Mouse (Mus musculus) liver, embryonic 15.5 days (tissue): ENCODE data around the gene Palmd. TPM values are rescaled to one million over a fixed set of nuclear protein-coding genes. Genes with fewer than 3 reads are reported as not detected.

Experiments
- ATAC-seq: fragments of 200-750 bp; cut with Nextera tagmentation; 2 replicates; pipeline ENCODE4 v1.8.0; 2017; ENCODE audit warnings: moderate number of reproducible peaks, mild to moderate bottlenecking, moderate library complexity; ENCODE audit not compliant: insufficient read depth
- H3K27ac ChIP-seq: fragments of 300-500 bp; sonication (generic); replicated peaks from 2 replicates; pipeline ENCODE4 v1.5.1; 2015; ENCODE audit warnings: mild to moderate bottlenecking, inconsistent platforms
- H3K27me3 ChIP-seq: fragments of 300-500 bp; sonication (generic); 2 replicates; pipeline ENCODE4 v1.6.1; 2015; ENCODE audit warnings: mild to moderate bottlenecking, inconsistent platforms
- H3K36me3 ChIP-seq: fragments of 300-500 bp; sonication (generic); replicated peaks from 2 replicates; pipeline ENCODE4 v1.6.1; 2015; ENCODE audit warnings: moderate library complexity, mild to moderate bottlenecking, inconsistent platforms
- H3K4me1 ChIP-seq: fragments of 300-500 bp; sonication (generic); replicated peaks from 2 replicates; pipeline ENCODE4 v1.6.1; 2015; ENCODE audit warnings: inconsistent platforms
- H3K4me2 ChIP-seq: fragments of 300-500 bp; sonication (generic); 2 replicates; pipeline ENCODE4 v1.6.1; 2015; ENCODE audit warnings: moderate library complexity, mild to moderate bottlenecking, inconsistent platforms
- H3K4me3 ChIP-seq: fragments of 300-500 bp; sonication (generic); replicated peaks from 2 replicates; pipeline ENCODE4 v1.5.1; 2015; ENCODE audit warnings: mild to moderate bottlenecking, inconsistent platforms
- H3K9ac ChIP-seq: fragments of 300-500 bp; sonication (generic); 2 replicates; pipeline ENCODE4 v1.6.1; 2015; ENCODE audit warnings: moderate library complexity, mild to moderate bottlenecking, inconsistent platforms
- H3K9me3 ChIP-seq: fragments of 300-500 bp; sonication (generic); replicated peaks from 2 replicates; pipeline ENCODE4 v1.6.1; 2016; ENCODE audit warnings: inconsistent platforms
- WGBS: fragments of 180-500 bp; shearing (Covaris S2); methylation state at CpG from one replicate; pipeline ENCODE4 v1.1.7; 2015; ENCODE audit warnings: mixed read lengths; ENCODE audit not compliant: insufficient replicate concordance; 5-methylcytosine and 5-hydroxymethylcytosine counted together
- polyA plus RNA-seq: library from polyadenylated mRNA; unstranded; fragments of >200 nt; fragmentation: Nextera tagmentation; extraction: Ambion mirVana; gene quantifications from 2 replicates; pipeline ENCODE4 v1.2.1, GENCODE M21; 2015

Palmd gene
- polyA plus RNA-seq, 1 experiment from 2014 or later: 3.5 TPM

GRCm38 (mm10) chr3:116985042-116985455 lies 16.3 kb upstream of the Palmd start:
- Histone ChIP-seq H3K4me3 (no peak overlapping the region), H3K36me3 (no peaks in the 10 kb centered on the region), H3K9ac (no peak overlapping the region), H3K4me2 (no peak overlapping the region), H3K27ac (no peak overlapping the region), H3K27me3 (no peaks in the 10 kb centered on the region), H3K9me3 (no peaks in the 10 kb centered on the region), H3K4me1 (no peaks in the 10 kb centered on the region)
- WGBS: 55% methylated on average over 1 of the region's 1 CpGs
- no peak for ATAC-seq

GRCm38 (mm10) chr3:116981811-116982575 lies 13.2 kb upstream of the Palmd start:
- Histone ChIP-seq H3K9me3 (no peaks in the 10 kb centered on the region), H3K4me3 (no peak overlapping the region), H3K36me3 (no peaks in the 10 kb centered on the region), H3K4me1 (no peaks in the 10 kb centered on the region), H3K4me2 (no peak overlapping the region), H3K27ac (no peak overlapping the region), H3K27me3 (no peaks in the 10 kb centered on the region), H3K9ac (no peak overlapping the region)
- ATAC-seq: no peak
- WGBS: 35% methylated on average over 9 of the region's 9 CpGs

GRCm38 (mm10) chr3:116969786-116970185 lies 999 bp upstream of the Palmd start:
- Histone ChIP-seq H3K36me3 (no peaks in the 10 kb centered on the region), H3K9ac (no peak overlapping the region), H3K4me3 (no peak overlapping the region), H3K4me2 (no peak overlapping the region), H3K27ac (no peak overlapping the region), H3K4me1 (no peaks in the 10 kb centered on the region), H3K9me3 (no peaks in the 10 kb centered on the region), H3K27me3 (no peaks in the 10 kb centered on the region)
- WGBS: 66% methylated on average over 5 of the region's 5 CpGs
- ATAC-seq: no peak

GRCm38 (mm10) chr3:116969003-116969402 lies 216 bp upstream of the Palmd start:
- H3K4me2 ChIP-seq: peak overlapping the region; percentile 49
- WGBS: 26% methylated on average over 4 of the region's 5 CpGs
- H3K4me1 ChIP-seq: no peaks in the 10 kb centered on the region
- H3K27me3 ChIP-seq: no peaks in the 10 kb centered on the region
- H3K27ac ChIP-seq: no peak overlapping the region
- H3K4me3 ChIP-seq: peak overlapping the region; percentile 42; the same call in 1 of the 2 replicates
- no peaks in the 10 kb centered on the region for H3K9me3 ChIP-seq
- no peak for ATAC-seq
- H3K36me3 ChIP-seq: no peaks in the 10 kb centered on the region
- H3K9ac ChIP-seq: no peak overlapping the region

- Histone ChIP-seq H3K9ac (0 out of 2 replicates have a peak within 1 kb of the TSS, but pooled peaks have one; percentile 5), H3K27me3 (no peaks in the 10 kb centered on the region), H3K4me3 (peak within 1 kb of the TSS; percentile 42), H3K27ac (0 out of 2 replicates have a peak within 1 kb of the TSS, but pooled peaks have one; percentile 14), H3K4me2 (peak within 1 kb of the TSS; percentile 49), H3K36me3 (no peaks in the 10 kb centered on the region), H3K4me1 (no peaks in the 10 kb centered on the region), H3K9me3 (no peaks in the 10 kb centered on the region)
- ATAC-seq: no peak
- WGBS: 56% methylated on average over 4 of the region's 4 CpGs
These were observed 820 bp downstream of the Palmd start, which contains the start of gene 4930455H04Rik for GRCm38 (mm10) chr3:116967967-116968366. Gene 4930455H04Rik, plus strand, starts transcription at chr3:116968267.

GRCm38 (mm10) chr3:116967436-116967835 lies 1.4 kb downstream of the Palmd start:
- Histone ChIP-seq H3K4me1 (no peaks in the 10 kb centered on the region), H3K9ac (no peak overlapping the region), H3K27ac (no peak overlapping the region)

GRCm38 (mm10) chr3:116966800-116967199 lies 2.0 kb downstream of the Palmd start:
- ATAC-seq: peak; percentile 68
- Histone ChIP-seq H3K4me3 (no peak overlapping the region; the same call in 1 of the 2 replicates), H3K9me3 (no peaks in the 10 kb centered on the region), H3K36me3 (no peaks in the 10 kb centered on the region), H3K27me3 (no peaks in the 10 kb centered on the region), H3K4me2 (peak overlapping the region; percentile 27), H3K9ac (no peak overlapping the region), H3K4me1 (no peaks in the 10 kb centered on the region), H3K27ac (peak overlapping the region; percentile 29; the same call in 1 of the 2 replicates)
- WGBS: 44% methylated on average over 6 of the region's 6 CpGs

More at GRCm38 (mm10) chr3:116967436-116967835, 1.4 kb downstream of the Palmd start:
- 69% methylated on average over 6 of the region's 6 CpGs for WGBS
- ATAC-seq: no peak
- Histone ChIP-seq H3K9me3 (no peaks in the 10 kb centered on the region), H3K4me3 (0 out of 2 replicates have a peak overlapping the region, but pooled peaks have one; percentile 7), H3K4me2 (peak overlapping the region; percentile 27), H3K27me3 (no peaks in the 10 kb centered on the region), H3K36me3 (no peaks in the 10 kb centered on the region)

GRCm38 (mm10) chr3:116966225-116966624 lies 2.6 kb downstream of the Palmd start:
- no peaks in the 10 kb centered on the region for H3K9me3 ChIP-seq
- H3K4me2 ChIP-seq: 0 out of 2 replicates have a peak overlapping the region, but pooled peaks have one; percentile 27
- ATAC-seq: peak; percentile 51; the same call in 1 of the 2 replicates
- H3K27me3 ChIP-seq: no peaks in the 10 kb centered on the region
- H3K27ac ChIP-seq: no peak overlapping the region
- no peak overlapping the region for H3K9ac ChIP-seq
- no peaks in the 10 kb centered on the region for H3K36me3 ChIP-seq
- no peaks in the 10 kb centered on the region for H3K4me1 ChIP-seq
- no peak overlapping the region for H3K4me3 ChIP-seq
- WGBS: 17% methylated on average over 4 of the region's 4 CpGs

- Histone ChIP-seq H3K36me3 (no peaks in the 10 kb centered on the region), H3K4me3 (no peak overlapping the region), H3K9me3 (no peaks in the 10 kb centered on the region), H3K9ac (no peak overlapping the region), H3K4me1 (no peaks in the 10 kb centered on the region), H3K4me2 (no peak overlapping the region), H3K27ac (no peak overlapping the region), H3K27me3 (no peaks in the 10 kb centered on the region)
- 82% methylated on average over 9 of the region's 9 CpGs for WGBS
- no peak for ATAC-seq
These were observed 4.4 kb downstream of the Palmd start for GRCm38 (mm10) chr3:116964426-116964825.

- H3K36me3 ChIP-seq: no peaks in the 10 kb centered on the region
- H3K27ac ChIP-seq: no peak overlapping the region
- H3K9me3 ChIP-seq: no peaks in the 10 kb centered on the region
- H3K4me3 ChIP-seq: no peak overlapping the region
- H3K9ac ChIP-seq: no peak overlapping the region
- no peak overlapping the region for H3K4me2 ChIP-seq
- H3K4me1 ChIP-seq: no peaks in the 10 kb centered on the region
- no peaks in the 10 kb centered on the region for H3K27me3 ChIP-seq
- no peak for ATAC-seq
- 50% methylated on average over 4 of the region's 4 CpGs for WGBS
These were observed 5.6 kb downstream of the Palmd start for GRCm38 (mm10) chr3:116963213-116963612.

GRCm38 (mm10) chr3:116961354-116962142 lies 7.2 kb downstream of the Palmd start:
- 69% methylated on average over 15 of the region's 15 CpGs for WGBS
- Histone ChIP-seq H3K4me1 (no peaks in the 10 kb centered on the region), H3K9ac (no peak overlapping the region), H3K4me3 (no peak overlapping the region), H3K9me3 (no peaks in the 10 kb centered on the region), H3K27ac (no peak overlapping the region), H3K36me3 (no peaks in the 10 kb centered on the region), H3K27me3 (no peaks in the 10 kb centered on the region), H3K4me2 (no peak overlapping the region)
- no peak for ATAC-seq
